Mouse (Mus musculus) E14TG2a.4 (cell line): ENCODE results near the gene Cpne5.

ENCODE experiments used
- CTCF ChIP-seq: conservative IDR thresholded peaks from 2 replicates; pipeline ENCODE4 v1.5.1; 2014; ENCODE audit warnings: low read length
- NANOG ChIP-seq: IDR thresholded peaks from 2 replicates; pipeline ENCODE4 v1.6.1; 2014; ENCODE audit warnings: borderline replicate concordance, low read length, mixed read lengths

DNA sequence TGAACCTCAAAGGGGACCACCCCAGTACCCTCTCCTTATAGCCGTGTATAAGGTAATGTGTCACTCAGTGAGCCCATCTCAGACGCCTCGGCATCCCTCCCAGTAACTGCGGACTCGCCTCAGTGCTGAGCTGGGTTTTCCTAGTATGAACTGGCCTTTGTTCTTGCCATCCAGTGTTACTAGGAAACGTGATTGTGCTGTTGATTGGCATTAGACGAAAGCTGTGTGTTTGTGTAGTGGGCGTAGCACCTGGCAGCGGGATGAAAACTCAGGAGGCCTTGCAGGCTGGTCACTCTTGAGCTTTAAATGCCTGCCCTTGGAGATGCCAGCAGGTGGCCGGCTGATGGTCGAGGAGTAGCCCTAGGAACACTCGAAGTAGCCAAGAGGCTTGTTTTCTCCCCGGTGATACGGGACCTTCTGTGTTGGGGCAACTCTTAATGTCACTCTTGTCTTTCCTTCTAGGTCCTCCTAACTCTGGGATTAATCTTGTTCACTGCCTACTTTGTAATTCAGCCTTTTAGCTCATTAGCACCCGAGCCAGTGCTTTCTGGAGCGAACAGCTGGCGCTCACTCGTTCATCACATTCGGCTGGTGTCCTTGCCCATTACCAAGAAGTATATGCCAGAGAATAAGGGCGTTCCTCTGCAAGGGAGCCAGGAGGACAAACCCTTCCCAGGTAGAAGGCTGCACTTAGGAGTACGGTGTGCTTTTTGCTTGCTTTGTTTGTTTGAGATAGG is 44.4 kb upstream of the Cpne5 start:
- TF ChIP-seq CTCF (no peak), NANOG (no peak)
